8 mouse cellular contexts compared by ENCODE assay signal in the genomic region with DNA sequence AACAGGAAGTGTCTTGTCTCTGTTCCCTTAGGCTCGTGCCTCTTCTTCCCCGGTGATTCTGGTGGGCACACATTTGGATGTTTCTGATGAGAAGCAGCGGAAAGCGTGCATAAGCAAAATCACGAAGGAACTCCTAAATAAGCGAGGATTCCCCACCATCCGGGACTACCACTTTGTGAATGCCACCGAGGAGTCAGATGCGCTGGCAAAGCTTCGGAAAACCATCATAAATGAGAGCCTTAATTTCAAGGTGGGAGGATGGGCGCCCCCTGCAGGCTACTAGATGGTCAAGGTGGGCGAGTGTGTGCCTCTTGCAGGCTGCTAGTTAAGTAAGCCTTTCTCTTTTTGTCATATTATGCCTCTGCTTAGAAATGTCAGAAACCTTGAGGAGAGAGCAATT.
DNase-seq lines count a peak whose midpoint lies in the region; ATAC-seq lines count a peak whose summit lies in the region.

No protein-coding gene starts in this region.

- H3K27me3 ChIP-seq in heart, embryonic 12.5 days (replicated peaks), result no peaks in the 10 kb centered on the region
- no peaks in the 10 kb centered on the region for H3K27me3 ChIP-seq in embryonic facial prominence, embryonic 11.5 days (ENCODE audit: control insufficient read depth, insufficient read depth, low read length)

- no peak overlapping the region for H3K9ac ChIP-seq in heart, embryonic 12.5 days
- H3K9ac ChIP-seq in embryonic facial prominence, embryonic 11.5 days (replicated peaks; ENCODE audit: low read length), result no peak overlapping the region

- H3K27ac ChIP-seq in heart, embryonic 12.5 days (ENCODE audit: poor library complexity, severe bottlenecking), result no peak overlapping the region
- H3K27ac ChIP-seq in embryonic facial prominence, embryonic 11.5 days (replicated peaks; ENCODE audit: low read depth, low read length), result no peak overlapping the region

- peak; percentile 51 for DNase-seq in heart, adult 11 months
- DNase-seq in urinary bladder, postnatal 25 days (ENCODE audit: low spot score), result peak; percentile 14
- DNase-seq in urinary bladder, postnatal 10 days (ENCODE audit: low spot score), result no peak
- peak; percentile 55 for DNase-seq in embryonic facial prominence, embryonic 11.5 days (ENCODE audit: low spot score)
- peak; percentile 39 to 42 for DNase-seq in left cerebral cortex, adult 8-10 months (ENCODE audit: low spot score in 2 of 2)
- DNase-seq in right cerebral cortex, postnatal 14 days, result peak; percentile 74
- no peak for DNase-seq in c-Kit-positive CD71-positive TER-119-positive erythroid progenitor cells, embryonic 14.5 days (ENCODE audit: low spot score)

- WGBS in heart, embryonic 12.5 days, result 54% methylated on average over 12 of the region's 12 CpGs
- 61% methylated on average over 12 of the region's 12 CpGs for WGBS in embryonic facial prominence, embryonic 11.5 days

- H3K4me2 ChIP-seq in heart, embryonic 12.5 days, result no peak overlapping the region
- no peak overlapping the region for H3K4me2 ChIP-seq in embryonic facial prominence, embryonic 11.5 days (ENCODE audit: low read depth, low read length)

- no peak for ATAC-seq in heart, embryonic 12.5 days (ENCODE audit: insufficient number of reproducible peaks, low FRiP score)
- ATAC-seq in embryonic facial prominence, embryonic 11.5 days (replicated peaks; ENCODE audit: insufficient number of reproducible peaks, low FRiP score, low TSS enrichment, low read depth), result no peak

- no peaks in the 10 kb centered on the region for H3K4me1 ChIP-seq in heart, embryonic 12.5 days (replicated peaks)
- no peaks in the 10 kb centered on the region for H3K4me1 ChIP-seq in embryonic facial prominence, embryonic 11.5 days (ENCODE audit: control insufficient read depth, insufficient read depth, low read length)

- H3K36me3 ChIP-seq in heart, embryonic 12.5 days, result peaks cover 14% of the 10 kb centered on the region; the same call in 1 of the 2 replicates
- H3K36me3 ChIP-seq in embryonic facial prominence, embryonic 11.5 days (replicated peaks; ENCODE audit: control insufficient read depth, insufficient read depth, low read depth, low read length), result no peaks in the 10 kb centered on the region

- no peak overlapping the region for H3K4me3 ChIP-seq in heart, embryonic 12.5 days
- no peak overlapping the region for H3K4me3 ChIP-seq in embryonic facial prominence, embryonic 11.5 days (ENCODE audit: low read depth, low read length)

- no peaks in the 10 kb centered on the region for H3K9me3 ChIP-seq in heart, embryonic 12.5 days (replicated peaks)
- no peaks in the 10 kb centered on the region for H3K9me3 ChIP-seq in embryonic facial prominence, embryonic 11.5 days (replicated peaks; ENCODE audit: control insufficient read depth, low read length)

Comparison
In these comparisons a context has a peak if more than half of its experiments do, and no peak if none do; other contexts are left out.
1. DNase-seq: peak in heart, adult 11 months (single experiment), urinary bladder, postnatal 25 days (single experiment), embryonic facial prominence, embryonic 11.5 days (single experiment), left cerebral cortex, adult 8-10 months (2 of 2) and right cerebral cortex, postnatal 14 days (single experiment); none in urinary bladder, postnatal 10 days (single experiment) and c-Kit-positive CD71-positive TER-119-positive erythroid progenitor cells, embryonic 14.5 days (single experiment).